ENCODE assay signal across 34 mouse cellular contexts in the genomic region with DNA sequence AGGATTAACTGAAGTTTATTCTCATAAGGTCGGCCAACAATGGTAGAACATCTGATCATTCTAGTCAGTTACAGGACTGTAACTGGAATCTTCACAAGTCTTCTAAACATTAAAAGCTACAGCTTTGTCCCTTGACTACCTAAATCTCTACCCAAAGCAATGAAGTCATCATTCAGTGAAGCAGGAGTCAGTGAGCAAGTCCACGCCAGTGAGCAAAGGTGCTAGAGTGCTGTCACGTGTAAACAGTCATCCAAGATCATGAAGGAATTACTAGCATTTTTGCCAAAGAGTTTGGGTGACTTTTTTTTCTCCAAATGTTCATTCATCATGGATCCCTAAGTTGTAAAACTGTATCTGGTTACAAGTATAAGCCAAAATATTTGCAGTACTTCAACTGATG.
"Had no signal": no experiment of that assay in that cellular context is flagged by ENCODE, and none has a peak within 500 bp of the region (broad histone marks: within the 10 kb centered on the region; RNA-seq: fewer than 3 reads in every experiment).

No protein-coding gene starts in this region.

- DNase-seq: heart, postnatal 10 days; heart, postnatal 14 days; heart, postnatal 36 days; heart, postnatal 4 days; kidney, adult 11 months; kidney, adult 18-20 months; kidney, adult 2 months; kidney, adult 8-10 months; kidney, adult 9 months; kidney, postnatal 10 days; kidney, postnatal 14 days; kidney, postnatal 25 days; kidney, postnatal 36 days; kidney, postnatal 4 days; layer of hippocampus, adult 9-11 months; layer of hippocampus, postnatal 36 days had no signal

- H3K27me3 ChIP-seq: heart, embryonic 12.5 days; heart, embryonic 13.5 days; heart, embryonic 15.5 days; hindbrain, embryonic 13.5 days; hindbrain, embryonic 15.5 days; intestine, embryonic 15.5 days; kidney, embryonic 15.5 days had no signal

- H3K9ac ChIP-seq: heart, embryonic 12.5 days; heart, embryonic 13.5 days; heart, embryonic 15.5 days; hindbrain, embryonic 13.5 days; hindbrain, embryonic 14.5 days; hindbrain, embryonic 15.5 days; intestine, embryonic 15.5 days; kidney, embryonic 15.5 days had no signal

- H3K4me2 ChIP-seq: heart, embryonic 11.5 days; heart, embryonic 12.5 days; heart, embryonic 13.5 days; heart, embryonic 15.5 days; hindbrain, embryonic 13.5 days; hindbrain, embryonic 14.5 days; hindbrain, embryonic 15.5 days; intestine, embryonic 15.5 days; kidney, embryonic 15.5 days had no signal

- ATAC-seq: hindbrain, embryonic 16.5 days; hindbrain, postnatal 0 days; inflammation-experienced regulatory T-cells, adult 6 months; intestine, embryonic 15.5 days; intestine, embryonic 16.5 days; intestine, postnatal 0 days had no signal

- H3K4me1 ChIP-seq: heart, embryonic 12.5 days; heart, embryonic 13.5 days; heart, embryonic 15.5 days; hindbrain, embryonic 10.5 days; hindbrain, embryonic 13.5 days; hindbrain, embryonic 15.5 days; intestine, embryonic 15.5 days; kidney, embryonic 15.5 days had no signal

- H3K9me3 ChIP-seq: heart, embryonic 12.5 days; heart, embryonic 13.5 days; heart, embryonic 15.5 days; hindbrain, embryonic 10.5 days; hindbrain, embryonic 13.5 days; hindbrain, embryonic 15.5 days; intestine, embryonic 15.5 days; kidney, embryonic 15.5 days had no signal

- H3K4me3 ChIP-seq: heart, embryonic 12.5 days; heart, embryonic 13.5 days; heart, embryonic 15.5 days; hindbrain, embryonic 10.5 days; hindbrain, embryonic 13.5 days; hindbrain, embryonic 15.5 days; intestine, embryonic 15.5 days; kidney, embryonic 15.5 days; layer of hippocampus, adult 2 months; left cerebral cortex, adult 2 months had no signal

- H3K27ac ChIP-seq: heart, embryonic 13.5 days; heart, embryonic 15.5 days; hindbrain, embryonic 10.5 days; hindbrain, embryonic 13.5 days; hindbrain, embryonic 14.5 days; hindbrain, embryonic 15.5 days; hindbrain, postnatal 0 days; intestine, embryonic 15.5 days; kidney, embryonic 15.5 days; kidney, postnatal 0 days; layer of hippocampus, adult 2 months; left cerebral cortex, adult 2 months had no signal
